Mouse (Mus musculus) liver, postnatal 0 days (tissue): ENCODE results near the gene Megf6.

ENCODE experiments used
- CTCF ChIP-seq: sonication (generic); IDR thresholded peaks from 2 replicates; pipeline ENCODE4 v1.5.1; 2016; ENCODE audit warnings: antibody characterized with exemption, low read depth
- EP300 ChIP-seq: IDR thresholded peaks from 2 replicates; pipeline ENCODE4 v1.6.1; 2016; ENCODE audit warnings: antibody characterized with exemption, low read depth, mild to moderate bottlenecking

DNA sequence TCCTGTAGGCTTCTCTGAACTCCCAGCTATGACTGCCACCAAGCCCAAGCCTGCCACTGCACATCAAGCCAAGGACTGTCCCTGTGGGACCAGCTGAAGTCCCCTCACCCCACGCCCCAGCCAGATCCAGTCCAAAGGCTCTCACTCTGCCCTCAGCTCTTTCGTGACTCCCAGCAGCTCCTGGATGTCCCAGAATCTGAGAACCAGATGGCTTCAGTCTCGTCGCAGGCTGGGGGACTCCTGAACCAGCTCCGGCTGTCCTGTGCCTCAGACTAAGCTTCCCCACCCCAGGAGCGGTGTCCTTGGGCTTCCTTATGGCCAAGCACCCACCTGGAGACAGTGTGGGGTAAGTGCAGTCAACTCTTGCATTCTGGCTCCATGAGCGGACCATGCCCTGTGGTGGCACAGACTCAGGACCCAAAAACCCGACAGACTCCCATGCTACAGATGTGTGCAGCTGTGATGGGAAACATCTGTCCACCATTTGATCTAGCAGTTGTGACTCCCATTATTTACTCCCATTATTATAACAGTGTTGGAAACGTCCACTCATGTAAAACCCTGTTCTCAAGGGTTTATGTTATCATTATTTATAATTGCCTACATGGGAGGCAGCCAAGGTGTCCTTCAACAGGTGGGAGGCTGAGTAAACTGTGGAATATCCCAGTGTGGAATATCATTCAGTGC, 140.2 kb downstream of the Megf6 start:
- TF ChIP-seq CTCF (no peak), EP300 (no peak)
